Mouse (Mus musculus): ENCODE results near the gene Grrp1. TPM values are rescaled to one million over a fixed set of nuclear protein-coding genes. Genes with fewer than 3 reads are reported as not detected.

The Grrp1 gene
- polyA plus RNA-seq, 1 experiment from 2014 or later: 10.2 TPM

DNA sequence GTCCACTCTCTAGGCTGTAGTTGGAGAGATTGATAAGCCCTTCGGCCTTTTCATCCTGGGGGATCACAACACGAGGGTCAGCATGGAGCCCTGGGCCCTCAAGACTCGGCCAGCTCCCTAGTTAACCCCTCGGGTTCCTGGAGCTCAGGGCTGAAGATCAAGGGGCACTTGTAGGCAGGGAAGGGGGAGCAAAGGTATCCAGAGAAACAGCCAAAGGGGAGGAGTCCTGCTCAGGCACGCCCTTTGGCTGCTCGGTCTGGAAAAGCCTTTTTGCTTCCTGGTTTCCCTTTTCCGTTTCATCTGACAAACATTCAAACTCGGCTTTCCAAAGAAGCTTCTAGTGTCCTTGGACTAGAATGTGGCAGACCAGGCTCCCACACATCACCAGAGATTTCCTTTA is 23.5 kb downstream of the Grrp1 start:
- no peak for ATAC-seq (ENCODE audit: low FRiP score, low read depth)
- no peak overlapping the region for H3K4me2 ChIP-seq (replicated peaks)
- H3K27me3 ChIP-seq (replicated peaks): no peaks in the 10 kb centered on the region
- no peak overlapping the region for H3K4me3 ChIP-seq
- H3K9me3 ChIP-seq: no peaks in the 10 kb centered on the region
- H3K36me3 ChIP-seq: no peaks in the 10 kb centered on the region
- WGBS: 40% methylated on average over 8 of the region's 8 CpGs
- H3K9ac ChIP-seq: no peak overlapping the region
- H3K27ac ChIP-seq: no peak overlapping the region
- no peaks in the 10 kb centered on the region for H3K4me1 ChIP-seq

- Histone ChIP-seq H3K4me1 (no peaks in the 10 kb centered on the region), H3K4me3 (no peak within 1 kb of the TSS), H3K27ac (no peak within 1 kb of the TSS), H3K4me2 (replicated peaks) (no peak within 1 kb of the TSS), H3K36me3 (no peaks in the 10 kb centered on the region), H3K9me3 (no peaks in the 10 kb centered on the region), H3K27me3 (replicated peaks) (no peaks in the 10 kb centered on the region), H3K9ac (no peak within 1 kb of the TSS)
- no peak for ATAC-seq (ENCODE audit: low FRiP score, low read depth)
- WGBS: 77% methylated on average over 8 of the region's 8 CpGs
Measured at GRCm38 (mm10) chr4:134227194-134227593, 26.7 kb downstream of the Grrp1 start, which contains the start of gene Catsper4. Catsper4 (minus strand) TSS chr4:134227383.

DNA sequence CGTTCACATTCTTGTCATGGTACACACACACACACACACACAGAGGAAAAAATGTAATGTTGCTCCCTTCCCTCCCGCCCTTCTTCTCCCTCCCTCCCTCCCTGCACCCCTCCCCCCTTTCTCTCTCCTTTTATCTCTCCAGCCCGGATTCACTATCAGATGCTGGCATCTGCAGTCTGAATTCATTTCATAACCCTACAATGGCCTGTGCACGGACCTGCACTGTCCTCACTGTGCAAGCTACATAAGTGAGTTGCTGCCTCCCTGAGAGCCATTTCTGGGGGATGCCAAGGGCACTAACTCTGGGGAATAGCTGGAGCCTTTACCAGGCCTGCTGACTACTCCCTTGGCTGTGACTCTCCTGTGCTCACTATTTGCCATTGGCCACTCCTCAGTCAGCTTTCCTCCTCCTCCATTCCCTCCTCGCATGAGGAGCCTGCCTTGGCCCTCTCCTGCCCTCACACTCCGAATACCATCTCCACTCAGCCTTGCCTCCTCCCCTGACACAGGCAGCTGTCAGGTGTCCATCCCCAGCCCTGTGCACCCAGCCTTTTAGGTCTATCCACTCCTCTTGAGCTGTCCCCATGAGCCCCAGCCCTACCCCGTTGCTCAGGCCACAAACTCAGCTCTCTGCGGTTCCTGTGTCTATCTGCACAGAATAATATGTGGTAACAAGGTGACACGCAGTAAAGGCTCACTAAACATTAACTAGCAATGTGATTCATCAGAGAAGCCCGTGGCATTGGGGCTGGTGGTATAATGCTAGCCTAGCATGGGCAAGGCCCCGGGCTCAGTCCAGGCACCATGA is 30.9 kb downstream of the Grrp1 start:
- no peak for ATAC-seq (ENCODE audit: low FRiP score, low read depth)
- WGBS: 67% methylated on average over 11 of the region's 11 CpGs
- Histone ChIP-seq H3K4me2 (replicated peaks) (no peak overlapping the region), H3K4me3 (no peak overlapping the region), H3K36me3 (no peaks in the 10 kb centered on the region), H3K9me3 (no peaks in the 10 kb centered on the region), H3K9ac (no peak overlapping the region), H3K27me3 (replicated peaks) (no peaks in the 10 kb centered on the region), H3K27ac (no peak overlapping the region), H3K4me1 (no peaks in the 10 kb centered on the region)

DNA sequence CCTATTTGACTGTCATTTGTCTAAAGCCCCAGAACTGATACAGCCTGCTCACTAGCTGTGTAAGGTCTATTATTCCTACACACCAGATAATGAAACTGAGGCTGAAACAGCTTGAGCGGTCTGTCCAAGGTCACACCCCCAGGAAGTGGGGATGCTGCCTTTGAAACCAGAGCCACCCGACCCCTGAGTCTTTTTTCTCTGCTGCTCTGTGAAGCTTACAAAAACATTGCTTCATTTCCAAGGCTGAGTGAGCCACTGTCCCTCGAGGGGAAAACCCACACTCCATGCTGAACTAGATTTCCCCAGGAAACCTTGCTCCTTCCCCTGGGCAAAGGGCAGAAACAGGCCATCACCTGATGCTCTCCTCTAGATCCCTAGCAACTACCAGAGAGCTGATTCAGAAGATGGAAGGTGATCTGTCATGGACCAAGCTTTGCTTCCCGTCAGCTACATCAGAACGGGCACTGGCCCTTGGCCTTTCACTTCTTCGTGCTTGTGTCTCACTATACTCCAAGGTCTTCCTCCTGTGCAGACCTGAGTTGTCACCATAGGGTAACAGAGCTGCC is 47.3 kb downstream of the Grrp1 start:
- no peak overlapping the region for H3K27ac ChIP-seq
- 73% methylated on average over 6 of the region's 6 CpGs for WGBS
- ATAC-seq (ENCODE audit: low FRiP score, low read depth): no peak
- H3K9ac ChIP-seq: no peak overlapping the region
- no peak overlapping the region for H3K4me3 ChIP-seq
- H3K27me3 ChIP-seq (replicated peaks): no peaks in the 10 kb centered on the region
- H3K4me2 ChIP-seq (replicated peaks): no peak overlapping the region
- H3K9me3 ChIP-seq: no peaks in the 10 kb centered on the region
- H3K4me1 ChIP-seq: no peaks in the 10 kb centered on the region
- no peaks in the 10 kb centered on the region for H3K36me3 ChIP-seq

DNA sequence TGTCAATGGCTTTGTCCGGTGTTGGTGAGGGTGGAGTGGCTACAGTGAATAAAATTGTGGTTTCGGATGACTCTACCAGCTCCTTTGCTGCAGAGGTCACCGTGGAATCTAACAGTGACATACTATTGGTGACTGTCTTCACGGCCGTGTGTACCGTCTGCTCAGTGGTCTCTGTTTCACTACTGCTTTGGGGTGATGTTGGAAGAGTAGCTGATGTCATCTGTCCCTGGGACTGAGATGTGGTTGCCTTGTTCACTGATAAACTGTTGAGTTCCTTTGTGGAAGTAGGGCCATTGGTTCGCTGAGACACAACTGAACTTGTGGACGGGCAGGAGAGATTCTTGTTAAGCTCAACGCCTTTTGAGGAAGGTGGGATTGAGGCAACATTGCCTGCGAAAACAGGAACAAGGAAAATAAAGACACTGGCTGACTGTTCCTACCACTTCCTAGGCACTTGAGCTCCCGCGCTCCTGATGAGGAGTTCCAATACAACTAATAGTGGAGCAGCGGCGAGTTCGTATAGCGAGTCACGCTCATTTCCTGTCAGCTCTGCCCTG is 50.5 kb downstream of the Grrp1 start:
- Histone ChIP-seq H3K9ac (no peak overlapping the region), H3K4me3 (no peak overlapping the region), H3K9me3 (no peaks in the 10 kb centered on the region), H3K36me3 (no peaks in the 10 kb centered on the region), H3K27ac (no peak overlapping the region), H3K4me1 (no peaks in the 10 kb centered on the region), H3K4me2 (replicated peaks) (no peak overlapping the region), H3K27me3 (replicated peaks) (no peaks in the 10 kb centered on the region)
- no peak for ATAC-seq (ENCODE audit: low FRiP score, low read depth)
- WGBS: 88% methylated on average over 17 of the region's 17 CpGs

DNA sequence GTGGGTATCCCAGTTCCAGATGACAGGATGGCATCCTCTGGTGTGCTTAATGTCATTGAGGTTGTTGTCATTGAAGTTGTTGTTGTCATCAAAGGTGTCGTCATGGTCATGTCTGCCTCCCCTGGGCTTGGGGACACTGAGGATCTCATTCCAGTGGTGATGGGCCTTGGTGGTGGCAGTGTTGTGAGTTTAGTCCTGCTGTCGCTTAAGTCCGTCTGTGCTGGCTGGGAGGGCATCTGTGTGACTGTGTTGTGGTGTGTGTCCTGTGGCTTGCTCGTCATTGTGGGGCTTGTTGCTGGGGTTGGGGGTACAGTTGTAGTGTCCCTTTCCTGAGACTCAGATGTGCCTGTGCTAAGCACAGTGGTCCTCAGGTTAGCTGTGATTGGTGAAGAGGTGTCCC is 51.0 kb downstream of the Grrp1 start, which contains the start of gene Gm7534:
Gene Gm7534, minus strand, starts transcription at position 101 of the 400 bp plus-strand sequence.
- ATAC-seq (ENCODE audit: low FRiP score, low read depth): no peak
- H3K4me3 ChIP-seq: no peak within 1 kb of the TSS

More for the DNA sequence above, 51.0 kb downstream of the Grrp1 start, which contains the start of gene Gm7534:
- H3K27ac ChIP-seq: no peak within 1 kb of the TSS
- 96% methylated on average over 4 of the region's 4 CpGs for WGBS
- no peak within 1 kb of the TSS for H3K9ac ChIP-seq
- no peaks in the 10 kb centered on the region for H3K4me1 ChIP-seq
- no peak within 1 kb of the TSS for H3K4me2 ChIP-seq (replicated peaks)
- no peaks in the 10 kb centered on the region for H3K9me3 ChIP-seq
- H3K27me3 ChIP-seq (replicated peaks): no peaks in the 10 kb centered on the region
- no peaks in the 10 kb centered on the region for H3K36me3 ChIP-seq

Other genes starting within 250 kb of the Grrp1 start
- 0.84 and 1.9 TPM in 2 replicates for gene Lin28a, start 235.3 kb downstream of the Grrp1 start, polyA plus RNA-seq (2016; fragmentation: Nextera tagmentation; extraction: Ambion mirVana)
- gene Zfp683, start 200.3 kb downstream of the Grrp1 start, polyA plus RNA-seq (2016; fragmentation: Nextera tagmentation; extraction: Ambion mirVana): not detected in 2 replicates
- gene Crybg2, start 193.3 kb downstream of the Grrp1 start, polyA plus RNA-seq (2016; fragmentation: Nextera tagmentation; extraction: Ambion mirVana): 0.65 and 1.5 TPM in 2 replicates
- gene Cd52, start 159.0 kb downstream of the Grrp1 start, polyA plus RNA-seq (2016; fragmentation: Nextera tagmentation; extraction: Ambion mirVana): 5.7 and 7.2 TPM in 2 replicates
- gene Ubxn11, start 151.5 kb downstream of the Grrp1 start, polyA plus RNA-seq (2016; fragmentation: Nextera tagmentation; extraction: Ambion mirVana): 7.3 and 8.0 TPM in 2 replicates
- gene Sh3bgrl3, start 125.3 kb downstream of the Grrp1 start, polyA plus RNA-seq (2016; fragmentation: Nextera tagmentation; extraction: Ambion mirVana): 312 and 336 TPM in 2 replicates
- gene Cep85, start 67.0 kb downstream of the Grrp1 start, polyA plus RNA-seq (2016; fragmentation: Nextera tagmentation; extraction: Ambion mirVana): 26.3 and 30.3 TPM in 2 replicates
- not detected in 2 replicates for gene Gm7534, start 51.1 kb downstream of the Grrp1 start, polyA plus RNA-seq (2016; fragmentation: Nextera tagmentation; extraction: Ambion mirVana)
- gene Catsper4, start 26.7 kb downstream of the Grrp1 start, polyA plus RNA-seq (2016; fragmentation: Nextera tagmentation; extraction: Ambion mirVana): not detected in 2 replicates
- gene Cnksr1, start 15.7 kb downstream of the Grrp1 start, polyA plus RNA-seq (2016; fragmentation: Nextera tagmentation; extraction: Ambion mirVana): 0.13 and 0.19 TPM in 2 replicates
- 0.45 and 0.84 TPM in 2 replicates for gene E130218I03Rik, start 10.4 kb downstream of the Grrp1 start, polyA plus RNA-seq (2016; fragmentation: Nextera tagmentation; extraction: Ambion mirVana)
- gene Zfp593, start 8.5 kb downstream of the Grrp1 start, polyA plus RNA-seq (2016; fragmentation: Nextera tagmentation; extraction: Ambion mirVana): 18.6 and 18.9 TPM in 2 replicates
- gene Gm30191, start 7.2 kb downstream of the Grrp1 start, polyA plus RNA-seq (2016; fragmentation: Nextera tagmentation; extraction: Ambion mirVana): 0.33 TPM in 1 of 2 replicates, not detected in the other
- 28.1 and 31.9 TPM in 2 replicates for gene Pdik1l, start 33.8 kb upstream of the Grrp1 start, polyA plus RNA-seq (2016; fragmentation: Nextera tagmentation; extraction: Ambion mirVana)
- gene Trim63, start 61.0 kb upstream of the Grrp1 start, polyA plus RNA-seq (2016; fragmentation: Nextera tagmentation; extraction: Ambion mirVana): 2.1 and 2.9 TPM in 2 replicates
- gene Slc30a2, start 89.1 kb upstream of the Grrp1 start, polyA plus RNA-seq (2016; fragmentation: Nextera tagmentation; extraction: Ambion mirVana): not detected in 2 replicates
- 0.40 and 0.53 TPM in 2 replicates for gene Extl1, start 129.7 kb upstream of the Grrp1 start, polyA plus RNA-seq (2016; fragmentation: Nextera tagmentation; extraction: Ambion mirVana)
- gene Pafah2, start 142.2 kb upstream of the Grrp1 start, polyA plus RNA-seq (2016; fragmentation: Nextera tagmentation; extraction: Ambion mirVana): 8.1 and 8.5 TPM in 2 replicates
- 4,894 and 4,994 TPM in 2 replicates for gene Stmn1, start 214.2 kb upstream of the Grrp1 start, polyA plus RNA-seq (2016; fragmentation: Nextera tagmentation; extraction: Ambion mirVana)
- gene Paqr7, start 242.6 kb upstream of the Grrp1 start, polyA plus RNA-seq (2016; fragmentation: Nextera tagmentation; extraction: Ambion mirVana): 7.4 and 8.9 TPM in 2 replicates